Mouse (Mus musculus): ENCODE measurements around the gene Agap2. TPM values are rescaled to one million over a fixed set of nuclear protein-coding genes. Genes with fewer than 3 reads are reported as not detected.

Gene Agap2
- polyA plus RNA-seq, 1 experiment from 2014 or later: 0.32 TPM

DNA sequence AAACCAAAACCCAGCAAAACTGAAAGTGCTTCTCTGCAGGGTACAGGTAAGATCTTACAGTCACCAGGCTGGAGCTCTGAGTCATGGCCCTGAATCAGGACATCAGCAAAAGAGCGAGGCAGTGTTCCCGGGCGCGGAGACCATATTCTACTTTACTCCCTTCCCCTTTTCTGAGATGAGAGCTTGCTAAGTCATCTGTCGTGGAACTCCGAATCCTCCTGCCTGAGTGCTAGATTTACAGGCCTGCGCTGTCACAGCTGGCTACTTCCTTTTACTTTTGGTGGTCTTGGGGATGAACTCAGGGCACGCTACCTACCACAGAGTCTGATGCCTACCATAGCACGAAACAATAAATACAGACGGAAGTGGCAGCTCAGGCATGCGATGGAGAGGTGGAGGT lies 39.3 kb downstream of the Agap2 start:
- ATAC-seq: no peak
- TF ChIP-seq CTCF (IDR thresholded peaks at IDR 0.05) (no peak), EP300 (IDR thresholded peaks at IDR 0.05) (no peak)
- no peaks in the 10 kb centered on the region for H3K27me3 ChIP-seq (replicated peaks; ENCODE audit: insufficient read depth, low read length)
- no peak overlapping the region for H3K9ac ChIP-seq (replicated peaks; ENCODE audit: low read depth)
- H3K27ac ChIP-seq (ENCODE audit: low read length): no peak overlapping the region
- 82% methylated on average over 11 of the region's 11 CpGs for WGBS
- DNase-seq (ENCODE audit: low spot score): no peak
- H3K36me3 ChIP-seq (ENCODE audit: insufficient read depth, low read length): peaks cover 29% of the 10 kb centered on the region
- H3K4me3 ChIP-seq (ENCODE audit: low read depth, low read length): no peak overlapping the region
- no peaks in the 10 kb centered on the region for H3K9me3 ChIP-seq (ENCODE audit: low read length)
- H3K4me1 ChIP-seq (ENCODE audit: insufficient read depth, low read depth, low read length): no peaks in the 10 kb centered on the region
- no peak overlapping the region for H3K4me2 ChIP-seq (replicated peaks; ENCODE audit: low read depth, low read length)

DNA sequence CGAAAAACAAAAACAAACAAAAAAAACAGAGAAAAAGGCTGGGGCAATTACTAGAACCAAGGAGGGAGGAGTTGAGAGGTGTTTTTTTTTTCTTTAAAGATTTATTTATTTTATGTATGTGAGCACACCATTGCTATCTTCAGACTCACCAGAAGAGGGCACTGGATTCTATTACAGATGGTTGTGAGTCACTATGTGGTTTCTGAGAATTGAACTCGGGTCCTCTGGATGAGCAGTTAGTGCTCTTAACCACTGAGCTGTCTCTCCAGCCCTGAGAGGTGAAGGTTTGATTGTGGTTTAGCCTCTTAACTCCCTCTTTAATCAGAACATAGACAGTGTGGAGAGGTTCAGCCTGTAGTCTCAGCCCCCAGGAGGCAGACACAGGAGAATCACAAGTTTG lies 40.0 kb downstream of the Agap2 start:
- Histone ChIP-seq H3K36me3 (ENCODE audit: insufficient read depth, low read length) (peaks cover 33% of the 10 kb centered on the region), H3K4me2 (replicated peaks; ENCODE audit: low read depth, low read length) (no peak overlapping the region), H3K9ac (replicated peaks; ENCODE audit: low read depth) (no peak overlapping the region), H3K9me3 (ENCODE audit: low read length) (no peaks in the 10 kb centered on the region), H3K27me3 (replicated peaks; ENCODE audit: insufficient read depth, low read length) (no peaks in the 10 kb centered on the region), H3K4me3 (ENCODE audit: low read depth, low read length) (no peak overlapping the region), H3K4me1 (ENCODE audit: insufficient read depth, low read depth, low read length) (no peaks in the 10 kb centered on the region), H3K27ac (ENCODE audit: low read length) (no peak overlapping the region)
- ATAC-seq (no peak), DNase-seq (ENCODE audit: low spot score) (peak; percentile 49)
- 86% methylated on average over 2 of the region's 2 CpGs for WGBS
- TF ChIP-seq EP300 (IDR thresholded peaks at IDR 0.05) (no peak), CTCF (IDR thresholded peaks at IDR 0.05) (peak; percentile 54)

DNA sequence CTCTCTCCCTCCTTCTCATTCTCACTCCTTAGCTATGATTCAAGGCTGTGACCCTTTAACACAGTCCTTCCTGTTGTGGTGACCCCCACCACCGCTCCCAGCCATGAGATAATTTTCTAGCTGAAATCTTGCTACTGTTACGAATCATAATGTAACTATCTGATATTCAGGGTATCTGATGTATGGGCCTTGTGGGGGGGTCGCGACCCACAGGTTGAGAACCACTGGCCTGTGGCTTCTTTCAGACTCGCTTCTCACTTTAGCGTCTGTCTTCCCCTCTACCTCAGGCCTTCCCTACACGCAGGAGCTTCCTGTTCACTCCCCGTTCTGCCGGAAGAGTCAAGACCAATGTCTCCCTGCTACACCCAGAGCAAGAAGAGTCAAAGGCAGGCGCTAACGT lies 43.4 kb downstream of the Agap2 start:
- no peak overlapping the region for H3K9ac ChIP-seq (replicated peaks; ENCODE audit: low read depth)
- no peak overlapping the region for H3K27ac ChIP-seq (ENCODE audit: low read length)
- TF ChIP-seq CTCF (IDR thresholded peaks at IDR 0.05) (no peak), EP300 (IDR thresholded peaks at IDR 0.05) (no peak)
- 0 out of 2 replicates have a peak, but pooled peaks cover 4% of the 10 kb centered on the region for H3K4me1 ChIP-seq (ENCODE audit: insufficient read depth, low read depth, low read length)
- H3K9me3 ChIP-seq (ENCODE audit: low read length): no peaks in the 10 kb centered on the region
- H3K36me3 ChIP-seq (ENCODE audit: insufficient read depth, low read length): peaks cover 26% of the 10 kb centered on the region
- no peak for ATAC-seq
- no peaks in the 10 kb centered on the region for H3K27me3 ChIP-seq (replicated peaks; ENCODE audit: insufficient read depth, low read length)
- 90% methylated on average over 11 of the region's 11 CpGs for WGBS
- H3K4me3 ChIP-seq (ENCODE audit: low read depth, low read length): no peak overlapping the region
- no peak for DNase-seq (ENCODE audit: low spot score)
- H3K4me2 ChIP-seq (replicated peaks; ENCODE audit: low read depth, low read length): no peak overlapping the region

DNA sequence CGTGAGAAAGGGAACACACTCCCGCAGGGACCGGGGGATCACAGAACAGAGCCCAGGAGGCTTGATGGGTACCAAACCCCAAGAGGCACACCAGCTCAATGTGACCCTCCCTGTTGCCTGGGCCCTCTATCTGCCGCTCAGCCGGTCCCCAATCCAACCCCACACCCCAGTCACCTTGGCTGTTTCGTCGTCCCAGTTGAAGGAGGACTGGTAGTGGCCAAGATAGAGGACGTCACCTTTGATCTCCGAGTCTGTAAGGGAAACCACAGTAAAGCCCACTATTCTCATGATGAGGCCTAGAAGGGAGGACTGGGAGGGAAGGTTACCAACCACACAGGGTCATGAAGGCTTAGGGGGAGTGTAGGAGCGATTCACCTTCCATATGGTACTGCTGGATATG lies 44.1 kb downstream of the Agap2 start:
- Histone ChIP-seq H3K27me3 (replicated peaks; ENCODE audit: insufficient read depth, low read length) (no peaks in the 10 kb centered on the region), H3K4me2 (replicated peaks; ENCODE audit: low read depth, low read length) (no peak overlapping the region), H3K36me3 (ENCODE audit: insufficient read depth, low read length) (peaks cover 26% of the 10 kb centered on the region), H3K9ac (replicated peaks; ENCODE audit: low read depth) (no peak overlapping the region), H3K27ac (ENCODE audit: low read length) (no peak overlapping the region), H3K9me3 (ENCODE audit: low read length) (no peaks in the 10 kb centered on the region), H3K4me3 (ENCODE audit: low read depth, low read length) (no peak overlapping the region), H3K4me1 (ENCODE audit: insufficient read depth, low read depth, low read length) (0 out of 2 replicates have a peak, but pooled peaks cover 4% of the 10 kb centered on the region)
- ATAC-seq (no peak), DNase-seq (ENCODE audit: low spot score) (no peak)
- 92% methylated on average over 10 of the region's 10 CpGs for WGBS
- no peak for TF ChIP-seq CTCF (IDR thresholded peaks at IDR 0.05)
- no peak for TF ChIP-seq EP300 (IDR thresholded peaks at IDR 0.05)

DNA sequence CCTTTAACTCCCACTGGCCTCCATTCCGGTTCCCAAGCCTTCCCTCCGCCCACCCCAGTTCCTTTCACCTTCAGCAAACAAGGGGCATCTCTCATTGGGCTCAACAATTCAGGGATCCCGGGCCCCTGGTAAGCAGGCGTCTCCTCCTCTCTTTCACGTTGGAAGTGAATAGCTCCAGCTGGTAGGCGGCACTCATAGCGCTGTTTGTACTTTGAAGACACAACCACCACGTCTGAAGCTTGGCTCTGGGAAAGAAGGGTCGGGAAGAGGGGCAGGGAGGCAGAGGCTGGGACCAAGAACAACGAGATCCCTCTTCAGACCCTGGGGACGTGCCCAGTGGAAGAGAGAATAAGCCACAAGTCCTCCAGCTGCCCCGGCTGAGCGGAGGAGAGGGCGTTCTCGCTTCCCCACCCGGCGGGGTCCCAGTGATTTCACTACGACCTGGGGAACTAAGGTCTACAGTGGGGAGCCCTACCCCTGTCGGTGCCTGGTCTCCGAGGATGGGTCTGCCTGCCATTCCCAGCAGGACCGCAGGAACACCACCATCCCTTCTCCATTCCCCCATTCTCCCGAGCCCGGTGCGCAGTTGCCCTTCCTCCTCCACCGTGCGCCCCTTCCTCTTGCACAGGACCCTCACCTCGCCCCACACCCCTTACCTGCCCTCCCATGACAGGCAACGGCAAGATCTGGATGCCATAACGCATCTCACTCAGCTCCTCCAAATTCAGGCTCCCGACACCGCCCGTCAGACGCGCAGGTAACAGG lies 45.4 kb downstream of the Agap2 start:
- H3K4me1 ChIP-seq (ENCODE audit: insufficient read depth, low read depth, low read length): 0 out of 2 replicates have a peak, but pooled peaks cover 4% of the 10 kb centered on the region
- ATAC-seq: peak; percentile 20
- H3K4me3 ChIP-seq (ENCODE audit: low read depth, low read length): peak overlapping the region; percentile 75
- peak overlapping the region; percentile 93 for H3K4me2 ChIP-seq (replicated peaks; ENCODE audit: low read depth, low read length)
- H3K27ac ChIP-seq (ENCODE audit: low read length): peak overlapping the region; percentile 6; the same call in 1 of the 2 replicates
- DNase-seq (ENCODE audit: low spot score): no peak
- H3K9me3 ChIP-seq (ENCODE audit: low read length): no peaks in the 10 kb centered on the region
- 2% methylated on average over 34 of the region's 34 CpGs for WGBS
- H3K27me3 ChIP-seq (replicated peaks; ENCODE audit: insufficient read depth, low read length): no peaks in the 10 kb centered on the region
- peaks cover 26% of the 10 kb centered on the region for H3K36me3 ChIP-seq (ENCODE audit: insufficient read depth, low read length)
- TF ChIP-seq CTCF (IDR thresholded peaks at IDR 0.05): peak; percentile 8; the same call in 1 of the 2 replicates
- no peak for TF ChIP-seq EP300 (IDR thresholded peaks at IDR 0.05)
- H3K9ac ChIP-seq (replicated peaks; ENCODE audit: low read depth): peak overlapping the region; percentile 80

DNA sequence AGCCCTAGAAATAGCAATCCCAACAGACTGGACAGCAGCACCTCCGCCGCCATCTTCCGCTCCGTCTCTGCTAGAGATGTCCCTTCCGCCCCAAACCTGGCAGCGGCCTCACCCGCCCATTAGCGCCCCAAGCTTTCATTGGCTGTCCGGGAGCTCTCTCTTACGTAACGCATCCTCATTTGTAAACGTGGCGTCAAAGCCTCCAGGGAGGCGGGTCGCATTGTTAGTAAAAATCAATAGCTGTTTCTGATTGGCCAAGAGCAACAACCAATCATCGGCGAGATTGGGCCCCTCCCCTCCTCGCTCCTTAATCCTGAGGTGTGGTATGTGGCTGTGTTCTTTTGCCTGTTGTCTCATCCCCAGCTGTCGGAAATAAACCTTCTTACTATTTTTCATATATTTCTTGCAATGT lies 46.0 kb downstream of the Agap2 start, which contains the start of gene Os9:
Os9 (minus strand) TSS at position 66 of the 412 bp plus-strand sequence.
- H3K27ac ChIP-seq (ENCODE audit: low read length): peak within 1 kb of the TSS; percentile 6; the same call in 1 of the 2 replicates
- no peaks in the 10 kb centered on the region for H3K9me3 ChIP-seq (ENCODE audit: low read length)
- peak within 1 kb of the TSS; percentile 93 for H3K4me2 ChIP-seq (replicated peaks; ENCODE audit: low read depth, low read length)
- H3K9ac ChIP-seq (replicated peaks; ENCODE audit: low read depth): peak within 1 kb of the TSS; percentile 80
- peak within 1 kb of the TSS; percentile 75 for H3K4me3 ChIP-seq (ENCODE audit: low read depth, low read length)
- DNase-seq (ENCODE audit: low spot score) (peak; percentile 99), ATAC-seq (peak; percentile 99)
- H3K4me1 ChIP-seq (ENCODE audit: insufficient read depth, low read depth, low read length): 0 out of 2 replicates have a peak, but pooled peaks cover 4% of the 10 kb centered on the region
- H3K27me3 ChIP-seq (replicated peaks; ENCODE audit: insufficient read depth, low read length): no peaks in the 10 kb centered on the region
- H3K36me3 ChIP-seq (ENCODE audit: insufficient read depth, low read length): peaks cover 26% of the 10 kb centered on the region
- TF ChIP-seq CTCF (IDR thresholded peaks at IDR 0.05): no peak
- TF ChIP-seq EP300 (IDR thresholded peaks at IDR 0.05): peak; percentile 78
- under 1% methylated on average over 19 of the region's 19 CpGs for WGBS

Measured in lung, postnatal 0 days (tissue).